Mouse (Mus musculus) heart, adult 8-10 months (tissue): ENCODE measurements around the gene Araf. TPM values are rescaled to one million over a fixed set of nuclear protein-coding genes. Genes with fewer than 3 reads are reported as not detected.
A peak's percentile ranks its signal among the peaks of the same experiment; 100 is the strongest.

Experiments
- DNase-seq: peaks from one replicate; pipeline ENCODE4 v3.0.0; 2022; ENCODE audit warnings: low spot score
- microRNA-seq: library from miRNA; unstranded; fragments of <30 nt; microRNA quantifications from one replicate; pipeline ENCODE4 v1.2.0, GENCODE M21; 2022
- total RNA-seq, 4 experiments: library from RNA; stranded (reverse); gene quantifications; 2 replicates each; pipeline ENCODE4 v1.2.4; 2022

Gene Araf
- total RNA-seq, 4 experiments from 2014 or later = 83.3 to 103 (median 92.8) TPM

DNA sequence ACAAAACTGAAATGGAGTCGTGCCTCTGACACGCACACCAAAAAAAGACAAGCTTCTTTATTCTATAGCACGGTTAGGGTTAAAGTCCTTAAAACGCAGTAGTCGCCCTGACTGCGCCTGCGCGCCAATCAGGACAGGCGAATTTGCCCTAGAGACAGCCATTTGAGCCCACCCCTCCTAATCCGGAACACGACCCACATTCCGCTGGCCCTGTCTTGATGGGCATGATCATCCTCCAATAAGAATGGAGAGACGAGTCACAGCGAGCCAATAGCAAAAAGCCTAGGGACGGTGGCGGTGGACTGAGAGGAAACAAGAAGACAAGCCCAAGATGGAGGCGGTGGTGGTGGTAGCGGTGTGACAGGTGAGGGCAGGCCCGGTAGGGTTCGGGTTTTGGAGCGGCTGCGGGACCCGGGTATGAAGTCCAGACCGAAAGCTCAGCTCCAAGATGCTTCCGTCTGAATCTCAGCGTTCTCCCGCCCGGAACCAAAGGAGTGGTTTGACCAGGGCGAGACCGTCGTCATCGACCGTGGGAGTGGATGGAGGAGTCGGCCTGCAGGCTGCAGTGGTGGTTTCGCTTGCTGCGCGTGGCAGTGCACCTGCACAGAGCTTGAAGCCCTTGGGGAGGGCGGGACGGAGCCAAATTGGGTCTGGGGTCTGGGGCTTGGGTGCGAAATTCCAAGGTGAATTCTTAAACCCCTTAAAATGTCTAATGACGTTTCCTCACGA lies 50.8 kb downstream of the Araf start:
- peak; percentile 97 for DNase-seq

DNA sequence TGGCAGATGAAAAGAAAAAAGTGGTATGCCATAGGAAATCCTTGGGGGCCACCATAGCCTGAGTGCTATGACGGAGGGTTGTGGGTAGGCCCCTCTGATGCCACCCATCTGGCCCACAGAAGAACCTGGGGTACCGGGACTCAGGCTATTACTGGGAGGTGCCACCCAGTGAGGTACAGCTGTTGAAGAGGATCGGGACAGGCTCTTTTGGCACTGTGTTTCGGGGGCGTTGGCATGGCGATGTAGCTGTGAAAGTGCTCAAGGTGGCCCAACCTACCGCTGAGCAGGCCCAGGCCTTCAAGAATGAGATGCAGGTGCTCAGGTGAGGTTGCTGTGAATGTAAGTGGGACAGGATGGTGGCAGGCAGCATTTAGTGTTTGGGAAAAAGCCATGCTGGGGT lies 56.2 kb downstream of the Araf start:
- DNase-seq = no peak

DNA sequence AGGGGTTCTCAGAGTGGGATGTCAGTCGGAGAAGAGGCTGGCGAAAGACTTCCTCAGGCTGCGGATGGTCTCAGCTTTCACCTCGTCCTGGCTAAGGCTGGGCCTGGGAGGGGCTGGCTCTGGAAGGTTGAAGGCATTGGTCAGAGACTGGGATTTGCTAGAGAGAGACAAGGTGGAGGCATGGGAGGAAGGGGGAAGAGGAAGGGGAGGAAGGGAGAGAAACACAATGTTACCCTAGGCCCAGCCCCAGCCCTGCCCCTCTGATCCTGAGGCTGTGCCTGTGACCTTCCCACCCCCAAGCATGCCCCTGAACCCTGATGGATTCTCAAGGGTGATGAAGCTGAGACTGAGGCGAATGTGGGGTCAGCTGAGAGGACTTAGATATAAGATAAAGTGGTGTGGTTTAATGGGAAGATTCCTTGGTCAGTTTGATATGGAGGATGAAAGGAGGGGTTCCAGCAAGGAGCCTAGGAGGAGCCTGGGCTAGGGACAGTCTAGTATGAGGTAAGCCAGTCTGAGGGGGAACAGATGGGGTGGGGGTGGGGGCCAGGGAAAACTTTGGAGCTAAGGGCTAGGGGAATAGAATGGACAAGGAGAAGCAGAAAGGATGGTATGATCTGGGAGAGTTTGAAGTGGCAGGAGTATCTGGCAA lies 64.0 kb downstream of the Araf start:
- no peak for DNase-seq

DNA sequence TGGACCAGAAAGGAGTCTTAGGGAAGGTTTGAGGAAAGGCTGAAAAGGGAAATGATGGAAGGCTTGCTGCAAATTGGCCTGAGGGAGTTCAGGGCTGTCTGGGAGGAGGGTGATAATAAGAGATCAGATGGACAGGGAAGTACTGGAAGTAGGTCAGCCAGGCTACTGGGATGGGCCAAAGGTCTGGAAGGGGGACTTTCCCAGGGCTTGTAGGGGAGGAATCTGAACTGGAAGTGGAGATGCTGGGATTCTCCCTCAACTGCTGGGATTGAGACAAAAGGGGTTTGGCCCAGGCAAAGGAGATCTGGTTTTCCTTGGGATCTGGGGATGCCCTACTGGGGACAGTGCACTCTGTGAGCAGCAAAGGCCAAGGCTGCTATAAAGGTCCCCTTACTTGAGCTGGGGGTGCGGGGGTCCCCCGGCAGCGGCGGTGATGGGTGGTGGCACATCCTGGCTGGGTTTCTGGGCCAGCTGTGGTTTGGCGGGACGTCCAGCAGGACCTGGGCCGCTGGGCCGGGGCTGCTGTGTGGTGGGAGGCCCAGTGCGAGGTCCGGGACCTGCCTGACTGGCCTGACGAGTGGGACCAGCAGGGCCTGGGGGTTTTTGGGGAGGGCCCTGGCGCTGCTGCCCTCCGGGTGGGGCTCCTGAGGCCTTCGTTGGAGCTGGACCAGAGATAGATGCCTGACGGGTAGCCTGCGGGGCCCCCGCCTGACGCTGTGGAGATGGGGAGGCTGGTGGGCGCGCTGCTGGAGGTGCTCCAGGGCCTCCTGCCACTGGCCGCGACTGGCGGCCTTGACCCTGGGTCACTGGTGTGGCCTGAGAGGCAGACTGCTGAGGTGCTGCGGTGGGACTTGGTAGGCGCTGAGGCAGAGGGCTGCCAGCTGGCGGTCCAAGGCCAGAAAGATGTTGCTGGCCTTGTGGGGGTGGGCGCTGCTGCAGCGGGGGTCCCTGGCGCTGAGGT lies 64.8 kb downstream of the Araf start:
- peak; percentile 24 for DNase-seq

DNA sequence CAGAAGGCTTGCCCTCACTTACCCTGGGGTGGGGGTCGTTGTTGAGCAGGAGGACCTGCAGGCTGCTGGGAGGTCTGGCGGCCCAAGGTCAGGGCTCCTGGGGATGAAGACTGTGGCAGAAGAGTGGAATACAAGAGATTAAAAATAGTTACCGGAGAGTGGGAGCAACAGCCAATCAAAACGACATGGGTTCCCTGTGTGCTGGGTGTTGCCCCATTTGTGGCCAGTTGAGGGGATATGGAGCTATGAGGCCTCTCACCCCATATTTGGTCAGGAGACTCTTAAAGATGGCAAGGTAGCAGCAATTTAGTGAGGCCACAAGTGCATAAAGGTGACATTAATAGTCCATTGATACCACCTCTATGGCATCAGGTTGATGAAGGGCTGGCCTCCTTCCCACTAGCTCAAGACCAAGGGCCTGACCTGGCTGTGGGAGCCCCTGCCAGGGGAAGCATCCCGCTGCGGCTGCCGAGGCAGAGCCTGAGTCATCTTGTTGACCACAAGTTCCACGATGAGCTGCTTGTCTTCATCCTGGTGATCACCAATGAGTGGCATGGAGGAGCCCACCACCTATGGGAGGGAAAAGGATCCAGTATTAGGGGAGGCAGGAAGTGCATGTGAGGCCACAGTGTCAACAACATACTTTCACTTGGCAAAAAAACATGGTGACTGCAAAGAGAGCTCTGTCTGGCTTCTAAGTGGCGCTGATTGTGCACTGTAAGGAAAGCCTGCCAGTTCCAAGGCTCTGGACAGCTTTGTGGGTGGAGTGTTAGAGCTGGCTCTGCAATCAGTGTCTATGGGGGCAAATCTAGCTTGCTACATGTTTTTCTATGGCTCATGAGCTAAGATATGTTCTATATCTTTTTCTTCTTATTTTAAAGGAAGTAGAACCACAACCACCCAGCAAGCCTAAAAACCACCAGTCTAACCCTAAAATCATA lies 65.8 kb downstream of the Araf start:
- no peak for DNase-seq

DNA sequence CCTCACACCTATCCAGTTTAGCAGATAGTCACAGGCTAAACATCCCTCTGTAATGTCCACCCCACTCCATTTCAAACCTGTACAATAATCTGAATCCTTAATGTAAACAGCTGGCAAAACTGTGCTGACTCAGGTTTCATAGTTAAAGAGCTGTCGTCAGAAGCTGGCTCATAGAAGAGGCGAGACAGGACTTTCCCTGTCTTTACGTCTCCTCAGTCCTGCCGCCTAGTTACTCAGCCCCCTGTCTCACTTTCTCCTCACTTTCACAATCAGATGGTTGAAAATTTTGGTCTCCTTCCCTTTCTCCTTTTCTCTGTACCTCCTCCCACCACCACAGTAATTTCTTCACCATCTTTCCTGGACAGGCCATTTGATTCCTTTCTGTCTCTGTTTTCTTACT lies 70.5 kb downstream of the Araf start:
- DNase-seq = no peak

DNA sequence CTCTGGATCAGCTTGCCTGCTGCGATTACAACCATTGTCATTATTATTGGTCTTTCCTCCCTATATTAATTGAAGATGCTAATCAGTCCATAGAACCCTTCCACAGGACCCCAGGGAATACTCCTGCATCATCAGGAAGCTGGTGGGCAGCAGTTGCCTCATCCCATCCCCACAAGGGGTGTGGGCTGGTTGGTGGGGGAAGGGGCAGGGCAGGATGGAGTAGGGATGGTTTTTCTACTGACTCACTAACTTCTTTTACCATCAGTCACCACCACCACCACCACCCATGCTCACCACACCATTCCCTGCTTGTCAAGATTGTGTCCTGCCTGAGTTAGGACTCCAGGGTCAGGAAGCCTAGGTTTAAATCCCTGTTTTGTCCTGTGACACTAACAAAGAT lies 71.6 kb downstream of the Araf start:
- no peak for DNase-seq

DNA sequence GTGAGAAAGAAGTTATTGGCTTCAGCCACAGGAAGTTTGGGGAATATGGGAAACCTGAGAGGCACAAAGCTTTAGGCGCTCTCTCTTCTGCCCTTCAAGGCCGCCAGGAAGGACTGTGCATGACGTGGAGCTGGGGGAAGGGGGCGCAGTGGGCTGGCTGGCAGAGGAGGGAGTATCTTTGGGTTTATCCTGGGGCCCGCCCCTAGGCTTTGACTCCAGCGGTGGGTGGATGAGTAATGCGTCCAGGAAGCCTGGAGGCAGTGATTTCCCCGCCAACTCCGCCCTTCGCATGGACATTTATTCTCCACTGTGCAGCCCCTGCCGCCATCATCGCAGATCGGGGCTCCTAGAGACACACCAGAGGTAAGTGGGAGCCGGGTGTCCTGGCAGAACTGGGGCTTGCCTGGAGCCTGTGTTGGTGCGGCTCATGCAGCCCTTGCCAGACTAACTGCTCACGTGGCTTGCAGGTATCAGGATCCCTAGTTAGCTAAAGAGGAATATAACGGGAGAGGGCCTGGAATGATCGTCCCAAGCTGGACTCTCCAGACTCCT lies 72.4 kb downstream of the Araf start, which contains the start of gene Timp1:
Gene Timp1 (plus strand): TSS at position 205 of the 552 bp plus-strand sequence.
- DNase-seq = peak; percentile 12

DNA sequence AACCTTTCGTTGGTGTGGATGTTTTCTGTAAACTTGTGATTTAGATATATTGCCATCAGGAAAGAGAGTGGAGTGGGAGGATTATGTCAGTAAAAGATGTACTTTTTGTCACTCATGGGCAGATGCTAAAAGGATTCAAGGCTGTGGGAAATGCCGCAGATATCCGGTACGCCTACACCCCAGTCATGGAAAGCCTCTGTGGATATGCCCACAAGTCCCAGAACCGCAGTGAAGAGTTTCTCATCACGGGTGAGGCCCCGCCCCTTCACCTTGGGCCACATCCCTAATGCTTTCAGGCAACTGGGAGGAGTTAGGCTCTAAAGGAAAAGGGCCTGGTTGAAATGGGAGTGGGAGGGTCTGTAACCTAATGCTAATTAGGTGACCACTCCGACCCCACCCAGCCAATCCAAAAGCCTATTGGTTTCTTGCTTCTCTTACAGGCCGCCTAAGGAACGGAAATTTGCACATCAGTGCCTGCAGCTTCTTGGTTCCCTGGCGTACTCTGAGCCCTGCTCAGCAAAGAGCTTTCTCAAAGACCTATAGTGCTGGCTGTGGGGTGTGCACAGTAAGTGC lies 75.4 kb downstream of the Araf start:
- DNase-seq = no peak

DNA sequence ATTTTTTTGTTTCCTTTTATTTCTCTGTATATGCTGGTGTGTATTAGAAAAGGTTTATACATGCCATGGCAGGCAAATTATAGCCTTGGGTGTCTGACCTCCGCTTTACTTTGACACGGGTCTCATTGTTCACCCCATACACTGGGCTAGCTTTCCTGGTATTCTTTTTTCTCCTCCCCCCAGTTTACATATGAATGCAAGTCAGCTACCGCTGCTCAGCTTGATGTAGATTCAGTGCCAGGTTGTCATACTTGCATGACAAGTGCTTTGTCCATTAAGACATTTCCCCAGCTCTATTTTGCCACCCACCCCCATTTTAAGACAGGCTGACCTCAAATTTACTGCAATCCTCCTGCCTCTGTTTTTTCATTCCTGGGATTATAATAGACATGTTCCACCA lies 77.6 kb downstream of the Araf start:
- DNase-seq = no peak

DNA sequence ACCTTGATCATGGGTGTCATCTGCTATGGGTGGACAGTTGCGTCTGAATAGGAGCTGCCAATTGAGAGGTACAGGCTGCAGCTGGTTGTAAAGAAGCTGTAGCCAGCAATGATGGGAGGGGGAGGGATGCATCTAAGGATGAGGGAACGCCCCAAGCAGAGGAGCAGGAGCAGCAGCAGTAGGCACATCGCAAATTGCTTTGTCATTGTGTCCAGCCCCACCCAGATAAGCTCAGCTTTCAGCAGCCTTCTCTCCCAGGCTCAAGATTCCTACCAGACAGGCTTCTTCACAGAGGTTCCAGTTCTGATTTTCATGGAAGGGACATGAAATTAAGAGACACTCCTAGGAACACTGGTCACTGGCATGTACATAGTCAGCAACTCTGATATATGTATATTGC lies 112.5 kb downstream of the Araf start:
- DNase-seq = no peak

Small RNA genes lying within 50 kb of the gene (microRNA-seq; reads per million reads assigned to microRNA genes)
- gene Gm24824 (not detected), gene Mir5617 (not detected)

Other genes starting within 250 kb of the Araf start
- gene Rgn, start 248.0 kb upstream of the Araf start, total RNA-seq = under 1 TPM; 0.25 to 0.60 (median 0.37) TPM
- 10 to 100 TPM; 16.6 to 21.8 (median 18.6) TPM for gene Rbm10, start 180.3 kb upstream of the Araf start, total RNA-seq
- 100 to 1,000 TPM; 611 to 795 (median 691) TPM for gene Ndufb11, start 180.2 kb upstream of the Araf start, total RNA-seq
- gene Uba1, start 139.5 kb upstream of the Araf start, total RNA-seq = 100 to 1,000 TPM; 197 to 257 (median 214) TPM
- gene Cdk16, start 109.9 kb upstream of the Araf start, total RNA-seq = 100 to 1,000 TPM; 112 to 136 (median 121) TPM
- gene Usp11, start 93.9 kb upstream of the Araf start, total RNA-seq = 1 to 10 TPM; 3.7 to 7.3 (median 5.9) TPM
- 1 to 10 TPM; 2.0 to 3.5 (median 2.3) TPM for gene Timp1, start 72.4 kb downstream of the Araf start, total RNA-seq
- gene Syn1, start 123.2 kb downstream of the Araf start, total RNA-seq = under 1 TPM; 0.19 to 0.28 (median 0.22) TPM
- gene Cfp, start 133.7 kb downstream of the Araf start, total RNA-seq = 10 to 100 TPM in 1 of 4 experiments, 1 to 10 TPM in 3; 5.2 to 22.7 (median 6.4) TPM
- gene Elk1, start 152.8 kb downstream of the Araf start, total RNA-seq = 10 to 100 TPM in 1 of 4 experiments, 1 to 10 TPM in 3; 6.6 to 10.3 (median 8.4) TPM
- 10 to 100 TPM; 37.6 to 45.1 (median 40.3) TPM for gene Uxt, start 164.2 kb downstream of the Araf start, total RNA-seq